Mouse (Mus musculus): ENCODE measurements around the gene Man1b1. TPM values are rescaled to one million over a fixed set of nuclear protein-coding genes. Genes with fewer than 3 reads are reported as not detected.

The Man1b1 gene
- polyA plus RNA-seq, 1 experiment: 23.1 TPM

GRCm38 (mm10) chr2:25391266-25391665, 59.1 kb downstream of the Man1b1 start:
- 75% methylated on average over 5 of the region's 5 CpGs for WGBS
- H3K27ac ChIP-seq (ENCODE audit: control insufficient read depth, insufficient read depth, low read length): no peak overlapping the region
- H3K4me3 ChIP-seq (ENCODE audit: control insufficient read depth, insufficient read depth, low read length): no peak overlapping the region
- no peak for DNase-seq
- no peaks in the 10 kb centered on the region for H3K36me3 ChIP-seq (ENCODE audit: control insufficient read depth, insufficient read depth, low read length)
- H3K4me1 ChIP-seq (replicated peaks; ENCODE audit: control insufficient read depth, insufficient read depth, low read length): no peaks in the 10 kb centered on the region; the same call in 1 of the 2 replicates
- TF ChIP-seq POLR2A (IDR thresholded peaks at IDR 0.05; ENCODE audit: control insufficient read depth, extremely low read depth, insufficient read depth, low read length, poor library complexity): no peak
- no peaks in the 10 kb centered on the region; the same call in 1 of the 2 replicates for H3K27me3 ChIP-seq (ENCODE audit: control insufficient read depth, insufficient read depth, low read length)

GRCm38 (mm10) chr2:25394281-25395221, 62.4 kb downstream of the Man1b1 start:
- H3K27me3 ChIP-seq (ENCODE audit: control insufficient read depth, insufficient read depth, low read length): peaks cover 3% of the 10 kb centered on the region; the same call in 1 of the 2 replicates

GRCm38 (mm10) chr2:25395721-25396596, 63.8 kb downstream of the Man1b1 start, which contains the start of gene Entpd2:
Gene Entpd2, plus strand, starts transcription at chr2:25395874.
- DNase-seq: no peak
- peak within 1 kb of the TSS; percentile 19; the same call in 1 of the 2 replicates for H3K4me3 ChIP-seq (ENCODE audit: control insufficient read depth, insufficient read depth, low read length)
- TF ChIP-seq CTCF (IDR thresholded peaks at IDR 0.05; ENCODE audit: borderline replicate concordance, control insufficient read depth, extremely low read depth, insufficient read depth, low read length, poor library complexity) (no peak), POLR2A (IDR thresholded peaks at IDR 0.05; ENCODE audit: control insufficient read depth, extremely low read depth, insufficient read depth, low read length, poor library complexity) (no peak)
- H3K4me1 ChIP-seq (replicated peaks; ENCODE audit: control insufficient read depth, insufficient read depth, low read length): peaks cover 7% of the 10 kb centered on the region
- H3K27ac ChIP-seq (ENCODE audit: control insufficient read depth, insufficient read depth, low read length): no peak within 1 kb of the TSS
- 4% methylated on average over 57 of the region's 57 CpGs for WGBS
- H3K36me3 ChIP-seq (ENCODE audit: control insufficient read depth, insufficient read depth, low read length): no peaks in the 10 kb centered on the region
- H3K27me3 ChIP-seq (ENCODE audit: control insufficient read depth, insufficient read depth, low read length): peaks cover 8% of the 10 kb centered on the region; the same call in 1 of the 2 replicates

More at GRCm38 (mm10) chr2:25394281-25395221, 62.4 kb downstream of the Man1b1 start:
- TF ChIP-seq CTCF (IDR thresholded peaks at IDR 0.05; ENCODE audit: borderline replicate concordance, control insufficient read depth, extremely low read depth, insufficient read depth, low read length, poor library complexity) (no peak), POLR2A (IDR thresholded peaks at IDR 0.05; ENCODE audit: control insufficient read depth, extremely low read depth, insufficient read depth, low read length, poor library complexity) (no peak)
- H3K4me3 ChIP-seq (ENCODE audit: control insufficient read depth, insufficient read depth, low read length): no peak overlapping the region
- peaks cover 3% of the 10 kb centered on the region; the same call in 1 of the 2 replicates for H3K4me1 ChIP-seq (replicated peaks; ENCODE audit: control insufficient read depth, insufficient read depth, low read length)
- no peak for DNase-seq
- 65% methylated on average over 3 of the region's 3 CpGs for WGBS
- no peaks in the 10 kb centered on the region for H3K36me3 ChIP-seq (ENCODE audit: control insufficient read depth, insufficient read depth, low read length)
- H3K27ac ChIP-seq (ENCODE audit: control insufficient read depth, insufficient read depth, low read length): no peak overlapping the region

- DNase-seq: no peak
- H3K36me3 ChIP-seq (ENCODE audit: control insufficient read depth, insufficient read depth, low read length): no peaks in the 10 kb centered on the region
- H3K4me1 ChIP-seq (replicated peaks; ENCODE audit: control insufficient read depth, insufficient read depth, low read length): peaks cover 7% of the 10 kb centered on the region
- TF ChIP-seq POLR2A (IDR thresholded peaks at IDR 0.05; ENCODE audit: control insufficient read depth, extremely low read depth, insufficient read depth, low read length, poor library complexity): no peak
- no peak for TF ChIP-seq CTCF (IDR thresholded peaks at IDR 0.05; ENCODE audit: borderline replicate concordance, control insufficient read depth, extremely low read depth, insufficient read depth, low read length, poor library complexity)
- 59% methylated on average over 3 of the region's 3 CpGs for WGBS
- peaks cover 8% of the 10 kb centered on the region; the same call in 1 of the 2 replicates for H3K27me3 ChIP-seq (ENCODE audit: control insufficient read depth, insufficient read depth, low read length)
- H3K27ac ChIP-seq (ENCODE audit: control insufficient read depth, insufficient read depth, low read length): no peak overlapping the region
- no peak overlapping the region for H3K4me3 ChIP-seq (ENCODE audit: control insufficient read depth, insufficient read depth, low read length)
Observed at GRCm38 (mm10) chr2:25396597-25396983, 64.5 kb downstream of the Man1b1 start.

- no peak overlapping the region for H3K4me3 ChIP-seq (ENCODE audit: control insufficient read depth, insufficient read depth, low read length)
- no peak for TF ChIP-seq CTCF (IDR thresholded peaks at IDR 0.05; ENCODE audit: borderline replicate concordance, control insufficient read depth, extremely low read depth, insufficient read depth, low read length, poor library complexity)
- TF ChIP-seq POLR2A (IDR thresholded peaks at IDR 0.05; ENCODE audit: control insufficient read depth, extremely low read depth, insufficient read depth, low read length, poor library complexity): no peak
- H3K4me1 ChIP-seq (replicated peaks; ENCODE audit: control insufficient read depth, insufficient read depth, low read length): peaks cover 7% of the 10 kb centered on the region
- WGBS: 83% methylated on average over 1 of the region's 1 CpGs
- no peaks in the 10 kb centered on the region for H3K36me3 ChIP-seq (ENCODE audit: control insufficient read depth, insufficient read depth, low read length)
- H3K27me3 ChIP-seq (ENCODE audit: control insufficient read depth, insufficient read depth, low read length): peaks cover 8% of the 10 kb centered on the region; the same call in 1 of the 2 replicates
- H3K27ac ChIP-seq (ENCODE audit: control insufficient read depth, insufficient read depth, low read length): no peak overlapping the region
- DNase-seq: no peak
Observed at GRCm38 (mm10) chr2:25397010-25397409, 64.9 kb downstream of the Man1b1 start.

GRCm38 (mm10) chr2:25398065-25398464, 65.9 kb downstream of the Man1b1 start:
- no peak for DNase-seq

More at GRCm38 (mm10) chr2:25398065-25398464, 65.9 kb downstream of the Man1b1 start:
- H3K4me3 ChIP-seq (ENCODE audit: control insufficient read depth, insufficient read depth, low read length): no peak overlapping the region
- peaks cover 12% of the 10 kb centered on the region for H3K4me1 ChIP-seq (replicated peaks; ENCODE audit: control insufficient read depth, insufficient read depth, low read length)
- peaks cover 11% of the 10 kb centered on the region; the same call in 1 of the 2 replicates for H3K27me3 ChIP-seq (ENCODE audit: control insufficient read depth, insufficient read depth, low read length)
- H3K36me3 ChIP-seq (ENCODE audit: control insufficient read depth, insufficient read depth, low read length): no peaks in the 10 kb centered on the region
- TF ChIP-seq CTCF (IDR thresholded peaks at IDR 0.05; ENCODE audit: borderline replicate concordance, control insufficient read depth, extremely low read depth, insufficient read depth, low read length, poor library complexity) (no peak), POLR2A (IDR thresholded peaks at IDR 0.05; ENCODE audit: control insufficient read depth, extremely low read depth, insufficient read depth, low read length, poor library complexity) (no peak)
- H3K27ac ChIP-seq (ENCODE audit: control insufficient read depth, insufficient read depth, low read length): no peak overlapping the region
- 94% methylated on average over 7 of the region's 7 CpGs for WGBS

All from thymus, adult 2 months (tissue).